Mouse (Mus musculus): ENCODE data around the gene Csrp3. TPM values are rescaled to one million over a fixed set of nuclear protein-coding genes. Genes with fewer than 3 reads are reported as not detected.
A peak's percentile ranks its signal among the peaks of the same experiment; 100 is the strongest.

Gene Csrp3
- total RNA-seq (2014; rRNA removed), result 1.2 TPM in 1 of 2 replicates, not detected in the other
- not detected in 2 replicates for polyA plus RNA-seq (2015; fragmentation: Nextera tagmentation; extraction: Ambion mirVana)

DNA sequence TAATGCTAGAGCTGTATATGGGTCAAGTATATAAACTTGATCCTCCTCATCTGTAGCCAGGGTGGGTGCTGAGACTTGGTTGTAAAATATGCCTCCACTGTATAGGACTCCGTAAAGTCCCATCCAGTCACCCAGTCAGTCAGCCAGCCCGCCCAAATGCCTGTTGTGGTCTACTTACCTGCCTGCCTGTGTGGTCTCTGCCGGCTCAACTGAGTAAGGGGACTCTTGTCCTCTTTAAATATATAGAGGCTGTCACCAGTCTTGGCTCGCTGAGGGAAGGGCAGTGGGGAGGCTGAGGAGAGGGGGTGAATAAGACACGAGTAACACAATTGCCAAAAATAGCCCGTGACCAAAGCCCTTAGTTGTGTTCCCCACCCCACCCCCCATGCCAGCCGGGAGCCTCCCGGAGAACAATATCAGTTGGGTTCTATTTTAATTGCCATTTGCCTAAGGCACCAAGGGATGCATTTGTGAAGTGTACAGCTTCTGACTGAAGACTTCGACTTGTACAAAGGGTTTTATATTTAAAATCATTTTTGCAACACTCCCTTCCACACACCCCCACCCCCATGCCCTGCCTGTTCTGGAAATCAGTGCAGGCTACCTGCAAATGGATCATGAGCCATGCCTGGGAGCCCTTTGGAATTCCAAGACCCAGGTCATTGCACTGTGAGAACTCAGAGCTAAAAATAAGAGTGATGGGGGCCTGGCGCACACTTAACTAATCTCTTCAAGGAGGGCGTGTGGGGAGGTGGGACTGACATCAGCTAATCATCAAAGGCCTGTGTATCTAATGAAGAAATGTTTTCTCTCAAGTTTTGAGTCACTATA lies at the start of gene Csrp3:
TSS of gene Csrp3 (minus strand) at position 214 of the 831 bp plus-strand sequence.
- H3K4me3 ChIP-seq (ENCODE audit: low read depth, low read length), result no peak within 1 kb of the TSS
- H3K9me3 ChIP-seq (ENCODE audit: low read length), result no peaks in the 10 kb centered on the region
- WGBS, result 41% methylated on average over 11 of the region's 11 CpGs
- H3K27ac ChIP-seq (ENCODE audit: low read depth, low read length), result no peak within 1 kb of the TSS
- H3K4me1 ChIP-seq (ENCODE audit: insufficient read depth), result no peaks in the 10 kb centered on the region
- no peaks in the 10 kb centered on the region for H3K36me3 ChIP-seq (ENCODE audit: insufficient read depth)
- no peaks in the 10 kb centered on the region for H3K27me3 ChIP-seq (ENCODE audit: insufficient read depth, low read length)
- H3K9ac ChIP-seq, result no peak within 1 kb of the TSS
- DNase-seq (no peak), ATAC-seq (no peak)
- TF ChIP-seq CTCF (IDR thresholded peaks at IDR 0.05; ENCODE audit: low read depth), result no peak
- no peak within 1 kb of the TSS for H3K4me2 ChIP-seq (ENCODE audit: low read depth)

DNA sequence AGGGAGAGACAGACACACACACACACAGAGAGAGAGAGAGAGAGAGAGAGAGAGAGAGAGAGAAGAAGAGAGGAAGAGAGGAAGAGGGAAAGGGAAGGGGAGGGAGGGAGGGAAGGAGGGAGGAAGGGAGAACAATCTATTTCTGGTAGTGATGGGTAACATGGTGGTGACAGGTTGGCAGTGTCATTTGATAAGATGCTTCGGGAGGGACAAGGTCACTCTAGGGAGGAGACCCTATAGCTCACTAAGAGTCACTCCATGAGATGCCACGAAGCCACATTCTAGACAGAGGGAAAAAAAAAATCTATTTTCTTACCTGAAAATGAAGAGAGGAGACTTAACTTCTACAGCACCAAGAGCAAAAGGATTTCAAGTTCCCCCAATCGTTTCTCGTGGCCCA lies 48.2 kb upstream of the Csrp3 start:
- ATAC-seq, result no peak
- Histone ChIP-seq H3K4me3 (ENCODE audit: low read depth, low read length) (no peak overlapping the region), H3K9ac (no peak overlapping the region), H3K27me3 (ENCODE audit: insufficient read depth, low read length) (peaks cover 8% of the 10 kb centered on the region; the same call in 1 of the 2 replicates), H3K4me1 (ENCODE audit: insufficient read depth) (no peaks in the 10 kb centered on the region), H3K9me3 (ENCODE audit: low read length) (no peaks in the 10 kb centered on the region), H3K27ac (ENCODE audit: low read depth, low read length) (no peak overlapping the region), H3K4me2 (ENCODE audit: low read depth) (no peak overlapping the region), H3K36me3 (ENCODE audit: insufficient read depth) (no peaks in the 10 kb centered on the region)
- TF ChIP-seq CTCF (IDR thresholded peaks at IDR 0.05; ENCODE audit: low read depth), result no peak
- no peak for DNase-seq
- 89% methylated on average over 4 of the region's 4 CpGs for WGBS

DNA sequence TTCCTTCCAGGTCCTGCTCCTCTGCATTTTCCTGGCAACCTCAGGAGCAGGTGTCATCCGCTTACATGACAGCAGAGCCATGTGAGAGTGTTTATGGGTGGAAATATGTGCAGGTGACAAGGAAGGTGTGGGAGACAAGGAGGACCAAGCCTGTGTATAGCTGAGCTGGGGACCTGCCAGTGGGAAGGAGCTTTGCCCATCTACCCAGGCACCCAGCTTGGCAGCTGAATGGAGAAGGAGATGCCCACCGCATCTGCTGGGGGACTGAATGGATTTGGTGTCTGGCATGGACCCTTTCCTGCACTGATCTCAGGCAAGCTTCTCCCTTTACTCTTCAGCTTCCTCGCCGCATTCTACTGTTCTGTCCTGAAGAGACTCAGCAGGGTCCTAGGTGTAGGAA lies 47.6 kb upstream of the Csrp3 start:
- no peaks in the 10 kb centered on the region for H3K9me3 ChIP-seq (ENCODE audit: low read length)
- H3K36me3 ChIP-seq (ENCODE audit: insufficient read depth), result no peaks in the 10 kb centered on the region
- H3K4me3 ChIP-seq (ENCODE audit: low read depth, low read length), result no peak overlapping the region
- WGBS, result 87% methylated on average over 4 of the region's 4 CpGs
- no peak for TF ChIP-seq CTCF (IDR thresholded peaks at IDR 0.05; ENCODE audit: low read depth)
- DNase-seq (no peak), ATAC-seq (no peak)
- no peaks in the 10 kb centered on the region for H3K4me1 ChIP-seq (ENCODE audit: insufficient read depth)
- no peak overlapping the region for H3K9ac ChIP-seq
- no peak overlapping the region for H3K4me2 ChIP-seq (ENCODE audit: low read depth)
- peaks cover 8% of the 10 kb centered on the region; the same call in 1 of the 2 replicates for H3K27me3 ChIP-seq (ENCODE audit: insufficient read depth, low read length)
- H3K27ac ChIP-seq (ENCODE audit: low read depth, low read length), result no peak overlapping the region

DNA sequence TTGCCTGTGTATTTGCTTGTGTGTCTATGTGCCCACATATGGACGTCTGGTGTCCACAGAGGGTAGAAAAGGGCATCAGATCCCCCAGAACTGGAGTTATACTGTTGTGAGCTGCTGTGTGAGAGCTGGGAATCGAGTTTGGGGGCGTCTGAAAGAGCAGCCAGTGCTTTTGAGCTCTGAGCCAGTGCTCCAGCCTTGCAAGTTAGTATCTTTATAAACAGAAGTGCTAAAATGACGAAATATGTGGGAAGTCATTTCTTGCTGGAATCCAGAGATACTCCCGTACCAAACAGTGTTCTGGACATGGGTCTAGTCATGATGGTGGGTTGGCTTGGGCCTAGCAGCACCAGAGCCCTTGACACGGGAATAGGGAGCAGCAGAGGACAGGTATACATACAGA lies 46.9 kb upstream of the Csrp3 start:
- Histone ChIP-seq H3K27ac (ENCODE audit: low read depth, low read length) (no peak overlapping the region), H3K4me3 (ENCODE audit: low read depth, low read length) (no peak overlapping the region), H3K27me3 (ENCODE audit: insufficient read depth, low read length) (peaks cover 8% of the 10 kb centered on the region; the same call in 1 of the 2 replicates), H3K36me3 (ENCODE audit: insufficient read depth) (no peaks in the 10 kb centered on the region), H3K9me3 (ENCODE audit: low read length) (no peaks in the 10 kb centered on the region), H3K4me2 (ENCODE audit: low read depth) (no peak overlapping the region), H3K9ac (no peak overlapping the region), H3K4me1 (ENCODE audit: insufficient read depth) (no peaks in the 10 kb centered on the region)
- DNase-seq (no peak), ATAC-seq (0 out of 2 replicates have a peak, but pooled peaks have one; percentile 4)
- no peak for TF ChIP-seq CTCF (IDR thresholded peaks at IDR 0.05; ENCODE audit: low read depth)
- WGBS, result 74% methylated on average over 6 of the region's 6 CpGs

DNA sequence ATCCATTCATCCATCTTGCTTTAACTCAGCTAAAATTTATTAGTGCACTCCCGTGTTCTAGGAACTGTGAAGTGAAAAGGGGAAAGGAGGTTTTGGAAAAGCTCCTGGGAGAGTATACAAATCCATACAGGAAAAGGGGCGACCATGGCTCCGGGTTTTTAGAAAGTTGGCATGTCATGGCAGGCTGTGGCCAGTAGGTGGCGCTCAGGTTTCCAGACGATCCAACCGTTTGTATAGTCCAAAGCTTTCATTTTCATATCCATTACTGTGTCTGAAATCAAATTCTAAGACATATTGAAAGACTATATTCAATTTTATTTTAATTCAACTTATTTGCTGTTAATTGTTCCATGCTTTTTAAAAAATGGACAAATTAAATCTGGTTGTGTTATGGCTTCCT lies 46.3 kb upstream of the Csrp3 start:
- H3K4me1 ChIP-seq (ENCODE audit: insufficient read depth), result no peaks in the 10 kb centered on the region
- peak; percentile 25; the same call in 1 of the 2 replicates for ATAC-seq
- no peak overlapping the region for H3K9ac ChIP-seq
- H3K27me3 ChIP-seq (ENCODE audit: insufficient read depth, low read length), result peaks cover 8% of the 10 kb centered on the region; the same call in 1 of the 2 replicates
- H3K27ac ChIP-seq (ENCODE audit: low read depth, low read length), result no peak overlapping the region
- H3K9me3 ChIP-seq (ENCODE audit: low read length), result no peaks in the 10 kb centered on the region
- no peaks in the 10 kb centered on the region for H3K36me3 ChIP-seq (ENCODE audit: insufficient read depth)
- H3K4me3 ChIP-seq (ENCODE audit: low read depth, low read length), result no peak overlapping the region
- no peak overlapping the region for H3K4me2 ChIP-seq (ENCODE audit: low read depth)
- DNase-seq, result peak; percentile 90
- 1% methylated on average over 6 of the region's 6 CpGs for WGBS
- TF ChIP-seq CTCF (IDR thresholded peaks at IDR 0.05; ENCODE audit: low read depth), result peak; percentile 88

DNA sequence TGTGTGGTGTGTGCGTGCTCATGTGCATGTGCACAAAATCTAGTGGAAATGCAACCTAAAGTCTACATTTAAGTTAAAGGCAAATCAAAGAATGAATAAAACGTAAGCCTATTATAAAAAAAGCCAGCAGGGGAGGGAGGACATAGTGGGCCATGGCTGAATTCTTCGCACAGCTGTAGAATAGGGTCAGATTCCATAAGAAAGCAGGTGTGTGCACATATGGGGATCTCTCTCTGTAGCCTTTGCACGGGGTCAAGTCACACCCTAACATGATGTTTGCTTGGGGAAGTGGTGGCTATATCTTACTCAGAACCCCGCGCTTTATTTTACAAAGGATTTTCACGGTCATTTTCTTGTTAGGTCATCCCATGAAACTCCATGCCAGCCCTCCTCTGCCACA lies 45.3 kb upstream of the Csrp3 start:
- Histone ChIP-seq H3K27ac (ENCODE audit: low read depth, low read length) (no peak overlapping the region), H3K4me1 (ENCODE audit: insufficient read depth) (no peaks in the 10 kb centered on the region), H3K4me2 (ENCODE audit: low read depth) (no peak overlapping the region), H3K9me3 (ENCODE audit: low read length) (no peaks in the 10 kb centered on the region), H3K27me3 (ENCODE audit: insufficient read depth, low read length) (peaks cover 8% of the 10 kb centered on the region; the same call in 1 of the 2 replicates), H3K4me3 (ENCODE audit: low read depth, low read length) (no peak overlapping the region), H3K36me3 (ENCODE audit: insufficient read depth) (no peaks in the 10 kb centered on the region), H3K9ac (no peak overlapping the region)
- 89% methylated on average over 7 of the region's 7 CpGs for WGBS
- ATAC-seq (no peak), DNase-seq (no peak)
- TF ChIP-seq CTCF (IDR thresholded peaks at IDR 0.05; ENCODE audit: low read depth), result no peak

DNA sequence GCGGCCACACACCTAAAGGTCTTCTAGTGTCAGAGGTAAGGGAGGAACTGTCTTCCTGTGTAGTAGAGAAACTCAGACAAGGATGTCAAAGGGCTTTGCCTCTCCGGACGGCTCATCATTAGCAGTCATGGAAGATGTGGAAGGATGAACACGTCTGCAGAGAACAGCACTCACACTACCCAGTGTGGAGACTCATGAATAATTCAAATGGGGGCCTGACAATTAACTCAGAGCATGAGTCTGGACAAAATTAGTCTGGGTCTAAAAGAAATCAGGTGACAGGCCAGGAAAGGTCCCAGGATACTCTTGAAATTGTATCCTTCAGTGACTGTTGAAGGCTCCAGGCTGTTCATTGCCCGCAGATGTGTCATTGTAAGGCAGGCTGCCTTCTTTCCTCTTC lies 43.2 kb upstream of the Csrp3 start:
- no peak for TF ChIP-seq CTCF (IDR thresholded peaks at IDR 0.05; ENCODE audit: low read depth)
- H3K36me3 ChIP-seq (ENCODE audit: insufficient read depth), result no peaks in the 10 kb centered on the region
- WGBS, result 24% methylated on average over 5 of the region's 5 CpGs
- no peak overlapping the region for H3K27ac ChIP-seq (ENCODE audit: low read depth, low read length)
- H3K9ac ChIP-seq, result no peak overlapping the region
- H3K27me3 ChIP-seq (ENCODE audit: insufficient read depth, low read length), result no peaks in the 10 kb centered on the region; the same call in 1 of the 2 replicates
- H3K4me3 ChIP-seq (ENCODE audit: low read depth, low read length), result no peak overlapping the region
- no peak for DNase-seq
- no peaks in the 10 kb centered on the region for H3K9me3 ChIP-seq (ENCODE audit: low read length)
- no peak for ATAC-seq
- no peaks in the 10 kb centered on the region for H3K4me1 ChIP-seq (ENCODE audit: insufficient read depth)
- H3K4me2 ChIP-seq (ENCODE audit: low read depth), result no peak overlapping the region

Data from forebrain, postnatal 0 days (tissue).